Mouse (Mus musculus) G1E (cell line): ENCODE data around the gene Apoo.

Experiments used
- CTCF ChIP-seq: IDR thresholded peaks from 2 replicates; pipeline ENCODE4 v1.5.1; 2012; ENCODE audit warnings: low read depth, low read length, inconsistent platforms, mixed read lengths
- GATA1 ChIP-seq: IDR thresholded peaks from 2 replicates; pipeline ENCODE4 v1.6.1; 2012; ENCODE audit warnings: borderline replicate concordance, low read length, inconsistent platforms, mixed read lengths
- GATA2 ChIP-seq: IDR thresholded peaks from 2 replicates; pipeline ENCODE4 v1.6.1; 2012; ENCODE audit warnings: low read depth, low read length, inconsistent platforms, borderline replicate concordance
- TAL1 ChIP-seq: conservative IDR thresholded peaks from 2 replicates; pipeline ENCODE4 v1.6.1; 2012; ENCODE audit warnings: low read depth, low read length, inconsistent platforms, mixed read lengths

DNA sequence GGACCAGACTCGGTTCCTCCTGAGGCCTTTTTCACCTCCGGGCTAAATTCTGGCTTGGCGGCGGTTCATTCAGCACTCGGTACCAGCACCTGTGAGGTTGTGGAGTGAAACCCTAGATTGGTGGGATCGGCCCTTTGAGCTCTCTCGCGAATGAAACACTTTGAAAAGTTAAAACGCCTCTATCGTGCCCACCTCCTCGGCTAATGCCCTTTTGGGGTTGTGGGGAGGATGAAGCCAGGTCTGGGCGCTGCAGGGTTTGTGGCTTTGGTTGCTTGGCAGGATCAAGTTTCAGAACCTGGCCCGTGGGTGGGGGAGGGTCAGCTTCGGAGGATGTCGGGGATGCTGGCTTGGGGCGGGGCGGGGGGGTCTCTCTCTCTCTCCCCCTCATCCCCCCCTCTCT lies 331 bp downstream of the Apoo start:
- no peak for TF ChIP-seq CTCF
- TF ChIP-seq GATA1 = no peak
- TF ChIP-seq GATA2 = no peak
- TF ChIP-seq TAL1 = no peak
